Mouse (Mus musculus) urinary bladder, adult 2 months (tissue): Measurements from ENCODE around the gene Pla2g2f. TPM values are rescaled to one million over a fixed set of nuclear protein-coding genes. Genes with fewer than 3 reads are reported as not detected.

ENCODE experiments used
- DNase-seq: peaks from one replicate; pipeline ENCODE4 v3.0.0; 2022; ENCODE audit warnings: low spot score
- polyA plus RNA-seq: library from polyadenylated mRNA; depleted of rRNA; stranded (reverse); fragments of >200 nt; gene quantifications from 2 replicates; pipeline ENCODE4 v1.2.3, GENCODE M21; 2012; rRNA removed

The Pla2g2f gene
- polyA plus RNA-seq, 1 experiment, result not detected

GRCm38 (mm10) chr4:138716697-138717096 lies 40.7 kb downstream of the Pla2g2f start:
- no peak for DNase-seq

- no peak for DNase-seq
These were observed 43.2 kb downstream of the Pla2g2f start for GRCm38 (mm10) chr4:138714186-138714585.

GRCm38 (mm10) chr4:138712621-138713020 lies 44.8 kb downstream of the Pla2g2f start:
- no peak for DNase-seq

- DNase-seq, result no peak
These were observed 45.3 kb downstream of the Pla2g2f start for GRCm38 (mm10) chr4:138712096-138712495.

- DNase-seq, result no peak
These were observed 46.2 kb downstream of the Pla2g2f start for GRCm38 (mm10) chr4:138711051-138711820.

GRCm38 (mm10) chr4:138710633-138711032 lies 46.8 kb downstream of the Pla2g2f start:
- no peak for DNase-seq

GRCm38 (mm10) chr4:138709944-138710343 lies 47.5 kb downstream of the Pla2g2f start:
- no peak for DNase-seq

GRCm38 (mm10) chr4:138709246-138709645 lies 48.2 kb downstream of the Pla2g2f start:
- no peak for DNase-seq

GRCm38 (mm10) chr4:138708636-138709035 lies 48.8 kb downstream of the Pla2g2f start:
- DNase-seq, result peak; percentile 35

- DNase-seq, result no peak
These were observed 50.8 kb downstream of the Pla2g2f start for GRCm38 (mm10) chr4:138706620-138707019.

GRCm38 (mm10) chr4:138704169-138704568 lies 53.3 kb downstream of the Pla2g2f start:
- DNase-seq, result no peak

GRCm38 (mm10) chr4:138703591-138703990 lies 53.8 kb downstream of the Pla2g2f start:
- DNase-seq, result no peak

- no peak for DNase-seq
These were observed 54.9 kb downstream of the Pla2g2f start for GRCm38 (mm10) chr4:138702528-138702927.

- no peak for DNase-seq
These were observed 55.4 kb downstream of the Pla2g2f start for GRCm38 (mm10) chr4:138702031-138702430.

- no peak for DNase-seq
These were observed 56.3 kb downstream of the Pla2g2f start for GRCm38 (mm10) chr4:138701111-138701510.

Other genes starting within 250 kb of the Pla2g2f start
- 0.01 TPM in 2 replicates for gene Vwa5b1, start 121.7 kb downstream of the Pla2g2f start, polyA plus RNA-seq
- not detected in 2 replicates for gene Pla2g2c, start 32.8 kb downstream of the Pla2g2f start, polyA plus RNA-seq
- 0.10 and 0.25 TPM in 2 replicates for gene Ubxn10, start 20.5 kb downstream of the Pla2g2f start, polyA plus RNA-seq
- 5.2 and 6.4 TPM in 2 replicates for gene Pla2g2d, start 18.1 kb upstream of the Pla2g2f start, polyA plus RNA-seq
- gene Pla2g5, start 105.9 kb upstream of the Pla2g2f start, polyA plus RNA-seq, result 0.46 and 0.73 TPM in 2 replicates
- gene Gm13030, start 116.3 kb upstream of the Pla2g2f start, polyA plus RNA-seq, result not detected in 2 replicates
- gene Pla2g2e, start 120.3 kb upstream of the Pla2g2f start, polyA plus RNA-seq, result 1.4 and 1.5 TPM in 2 replicates
- gene Otud3, start 156.3 kb upstream of the Pla2g2f start, polyA plus RNA-seq, result 5.0 and 7.0 TPM in 2 replicates
- 0.43 and 0.61 TPM in 2 replicates for gene Rnf186, start 209.5 kb upstream of the Pla2g2f start, polyA plus RNA-seq
- gene Tmco4, start 215.3 kb upstream of the Pla2g2f start, polyA plus RNA-seq, result 28.8 and 31.0 TPM in 2 replicates